Mouse (Mus musculus): Measurements from ENCODE around the gene Tex38.

The Tex38 gene

GRCm38 (mm10) chr4:115767647-115768467 lies 13.0 kb downstream of the Tex38 start:
- DNase-seq (ENCODE audit: low spot score): no peak

- DNase-seq (ENCODE audit: low spot score): no peak
Observed at GRCm38 (mm10) chr4:115764581-115764980, 16.2 kb downstream of the Tex38 start.

- no peak for DNase-seq (ENCODE audit: low spot score)
Observed at GRCm38 (mm10) chr4:115761206-115761605, 19.6 kb downstream of the Tex38 start.

DNA sequence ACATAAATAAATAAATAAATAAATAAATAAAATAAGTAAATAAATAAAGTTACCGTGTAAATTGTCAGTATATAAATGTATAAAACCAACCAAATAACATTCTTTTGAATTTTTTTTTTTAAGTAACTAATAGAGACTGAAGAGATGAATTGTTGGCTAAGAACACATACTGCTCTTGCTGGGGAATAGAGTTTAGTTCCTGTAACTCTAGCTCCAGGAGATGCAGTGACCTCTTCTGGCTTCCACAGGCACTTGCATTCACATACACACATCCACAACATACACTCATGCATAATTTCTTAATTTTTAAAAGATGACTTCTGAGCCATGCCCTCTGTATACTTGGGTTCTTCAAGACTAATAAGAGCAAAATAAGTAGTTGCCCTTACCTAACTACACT lies 26.0 kb downstream of the Tex38 start:
- DNase-seq (ENCODE audit: low spot score): no peak

DNA sequence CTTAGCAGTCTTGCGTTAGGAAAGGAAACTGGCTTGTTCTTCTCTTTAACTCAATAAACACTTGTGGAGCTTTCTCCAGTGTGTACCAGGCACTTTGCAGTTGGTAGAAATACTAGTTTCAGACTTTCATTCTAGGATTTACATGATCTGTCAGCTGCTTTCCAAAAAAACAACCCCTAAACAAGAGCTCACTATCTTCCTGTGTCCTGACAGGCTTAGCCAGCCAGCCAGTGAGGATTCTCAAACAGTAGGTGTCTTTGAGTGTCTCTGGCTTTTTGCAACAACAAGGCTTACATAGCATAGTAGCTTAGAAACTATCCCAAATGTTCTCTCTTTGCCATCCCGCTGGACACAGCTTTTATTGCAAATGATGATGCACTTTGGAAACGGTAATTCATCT lies 26.7 kb downstream of the Tex38 start:
- DNase-seq (ENCODE audit: low spot score): no peak

GRCm38 (mm10) chr4:115749336-115749735 lies 31.5 kb downstream of the Tex38 start:
- DNase-seq (ENCODE audit: low spot score): no peak

DNA sequence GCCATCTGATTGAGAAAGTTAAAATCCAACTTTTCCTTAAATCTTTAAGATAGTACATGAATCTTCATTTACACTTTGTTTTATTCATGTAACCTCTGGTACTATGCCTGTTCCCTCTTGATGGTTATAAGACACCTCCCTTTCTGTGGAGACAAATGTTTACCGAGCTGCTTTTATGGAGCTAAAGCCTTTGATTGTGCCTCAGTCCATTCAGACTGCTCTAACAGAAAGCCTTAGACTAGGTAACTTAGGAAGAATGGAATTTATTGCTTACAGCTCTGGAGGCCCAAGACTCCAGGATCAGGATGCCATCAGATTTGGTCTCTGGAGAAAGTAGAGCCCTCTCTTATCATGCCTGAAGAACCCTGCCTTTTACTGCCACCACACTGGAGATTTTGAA lies 32.6 kb downstream of the Tex38 start:
- no peak for DNase-seq (ENCODE audit: low spot score)

GRCm38 (mm10) chr4:115743096-115743495 lies 37.7 kb downstream of the Tex38 start:
- DNase-seq (ENCODE audit: low spot score): no peak

- DNase-seq (ENCODE audit: low spot score): no peak
Observed at GRCm38 (mm10) chr4:115742658-115743057, 38.2 kb downstream of the Tex38 start.

DNA sequence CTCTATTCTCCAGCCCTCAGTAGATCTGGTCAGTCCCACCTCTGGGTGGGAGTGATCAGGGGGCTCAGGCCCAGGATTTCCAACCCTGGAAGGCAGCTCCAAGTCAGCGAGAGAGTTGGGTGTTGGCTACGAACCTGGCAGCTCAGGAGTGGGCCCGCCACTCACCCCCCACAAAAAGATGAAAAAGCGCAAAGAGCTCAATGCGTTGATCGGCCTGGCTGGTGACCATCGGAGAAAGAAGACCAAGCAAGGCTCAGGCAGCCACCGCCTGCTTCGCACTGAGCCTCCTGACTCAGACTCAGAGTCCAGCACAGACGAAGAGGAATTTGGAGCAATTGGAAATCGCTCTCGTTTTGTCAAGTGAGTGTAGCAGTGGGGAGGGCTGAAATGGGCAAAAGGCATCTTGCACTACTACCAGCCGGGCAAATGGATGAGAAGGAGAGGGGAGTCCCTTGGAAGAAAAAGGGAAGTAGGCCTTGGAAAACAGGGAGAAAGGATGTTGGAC lies 42.3 kb downstream of the Tex38 start:
- no peak for DNase-seq (ENCODE audit: low spot score)

- peak; percentile 98 for DNase-seq (ENCODE audit: low spot score)
Observed at GRCm38 (mm10) chr4:115737551-115738041, 43.2 kb downstream of the Tex38 start, which contains the start of gene Efcab14. Gene Efcab14 (plus strand): TSS chr4:115737744.

- no peak for DNase-seq (ENCODE audit: low spot score)
Observed at GRCm38 (mm10) chr4:115734867-115735266, 46.0 kb downstream of the Tex38 start.

DNA sequence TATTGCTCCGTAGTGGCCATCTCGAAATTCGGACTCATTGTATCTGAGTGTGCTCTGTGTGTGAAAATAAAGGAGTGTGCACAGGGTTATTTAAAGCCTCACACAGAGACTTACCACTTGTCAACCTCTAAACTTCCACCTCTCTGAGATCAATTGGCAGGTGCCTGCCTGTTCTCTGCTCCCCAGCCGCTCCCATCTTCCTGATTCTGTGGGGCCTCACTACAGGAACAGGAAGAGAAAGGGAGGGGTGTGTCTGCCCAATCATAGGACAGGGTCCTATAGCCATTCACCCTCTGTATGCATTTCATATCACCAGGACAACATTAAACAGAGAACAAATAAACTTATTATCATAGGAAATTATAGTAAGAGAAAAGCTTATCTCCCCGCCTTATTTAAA lies 47.1 kb downstream of the Tex38 start:
- DNase-seq (ENCODE audit: low spot score): no peak

GRCm38 (mm10) chr4:115732223-115732818 lies 48.5 kb downstream of the Tex38 start:
- DNase-seq (ENCODE audit: low spot score): no peak

GRCm38 (mm10) chr4:115731588-115732222 lies 49.1 kb downstream of the Tex38 start:
- peak; percentile 88 for DNase-seq (ENCODE audit: low spot score)

All from retina, embryonic 14.5 days (tissue).